Mouse (Mus musculus): ENCODE measurements at regions not wholly inside any gene's neighbourhood (a gene's known extent, or its start where the extent isn't known, plus 50 kb on each side); places are given as distances from the start of the nearest gene placed in this dataset.
"Not testable (repeated sequence)": the region's sequence is repeated elsewhere in the genome, so short reads cannot be mapped to it uniquely, and the experiment has no call there.

DNA sequence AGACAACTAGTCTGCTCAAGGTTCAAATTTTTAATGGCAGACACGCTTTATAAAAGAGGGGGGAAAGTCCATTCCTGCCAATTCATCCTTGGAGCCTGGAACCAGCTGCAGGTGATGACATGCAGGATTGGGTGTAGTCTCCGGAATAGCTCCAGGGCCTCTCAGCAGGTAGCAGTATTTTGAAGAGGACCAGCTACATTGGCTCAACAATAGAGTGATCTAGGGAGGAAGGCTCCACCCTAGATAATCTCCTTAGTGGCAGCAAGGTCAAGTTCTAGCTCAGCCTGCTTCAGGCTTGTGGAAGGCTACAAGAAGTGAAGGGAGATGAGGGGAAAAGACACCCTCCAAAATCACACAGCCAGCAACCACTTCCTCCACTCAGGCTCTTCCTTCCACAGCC lies 1405.1 kb downstream of the 4930444P10Rik start:
- not testable (repeated sequence) for DNase-seq

DNA sequence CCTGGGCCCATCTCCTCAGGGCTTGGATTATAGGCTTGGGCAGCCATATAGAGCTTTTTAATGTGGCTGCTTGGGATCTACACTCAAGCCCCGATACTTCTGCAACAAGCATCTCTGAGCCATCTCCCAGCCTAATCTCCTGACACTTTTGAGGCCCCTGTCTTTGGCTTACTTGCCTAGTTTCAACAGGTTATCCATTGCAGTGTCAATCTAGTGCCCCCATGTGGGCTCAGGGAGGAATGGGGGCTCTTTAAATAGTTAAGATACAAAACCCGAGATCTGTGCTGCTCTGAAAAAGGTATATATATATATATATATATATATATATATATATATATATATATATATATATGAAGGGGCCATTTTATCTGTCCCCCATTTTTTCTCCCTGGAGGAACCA lies 1407.0 kb downstream of the 4930444P10Rik start:
- DNase-seq: no peak

DNA sequence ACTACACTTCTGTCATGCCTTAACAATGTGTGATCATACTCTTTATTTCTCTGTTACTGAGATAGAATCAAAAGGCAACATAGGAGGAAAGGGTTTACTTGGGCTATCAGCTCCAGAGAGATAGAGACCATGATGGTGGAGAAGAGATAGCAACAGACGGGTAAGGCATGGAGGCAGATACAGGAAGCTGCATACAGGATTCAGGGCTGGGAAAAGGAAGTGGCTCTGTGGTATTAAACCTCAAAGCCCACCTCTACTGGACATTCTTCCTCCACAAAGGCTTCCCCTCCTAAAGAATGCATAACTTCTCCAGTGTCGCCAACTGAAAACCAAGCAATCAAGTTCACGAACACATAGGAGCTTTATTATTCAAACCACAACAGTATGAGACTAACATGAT lies 1412.7 kb downstream of the 4930444P10Rik start:
- DNase-seq: no peak

DNA sequence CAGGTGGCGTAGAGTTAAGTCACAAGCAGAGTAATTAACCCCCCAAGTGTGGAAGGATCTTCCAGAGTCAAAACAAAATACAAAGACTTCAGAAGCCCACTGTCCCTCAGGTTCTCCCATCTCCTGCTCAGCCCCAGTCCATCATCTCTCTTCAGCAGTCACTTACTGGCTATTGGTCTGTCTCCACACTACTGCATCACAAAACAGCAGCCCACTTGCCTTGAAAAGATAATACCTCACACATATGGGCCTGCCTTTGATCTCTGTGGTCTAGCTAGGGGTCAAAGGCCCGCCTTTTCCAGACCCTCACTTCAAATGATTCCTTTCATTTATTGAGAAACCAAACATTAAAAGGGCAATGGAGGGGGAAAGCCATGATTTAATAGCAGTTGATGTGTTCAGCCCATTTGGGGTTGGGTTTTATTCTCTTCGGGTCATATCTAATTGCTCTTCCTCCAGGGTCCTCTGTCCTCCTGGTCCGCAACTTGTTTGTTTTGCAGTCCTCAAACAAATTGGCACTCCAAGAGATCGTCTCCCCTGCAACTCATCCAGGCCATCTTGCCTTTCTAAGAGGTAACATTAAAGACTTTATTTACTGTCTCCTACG lies 1420.6 kb downstream of the 4930444P10Rik start:
- DNase-seq: no peak

DNA sequence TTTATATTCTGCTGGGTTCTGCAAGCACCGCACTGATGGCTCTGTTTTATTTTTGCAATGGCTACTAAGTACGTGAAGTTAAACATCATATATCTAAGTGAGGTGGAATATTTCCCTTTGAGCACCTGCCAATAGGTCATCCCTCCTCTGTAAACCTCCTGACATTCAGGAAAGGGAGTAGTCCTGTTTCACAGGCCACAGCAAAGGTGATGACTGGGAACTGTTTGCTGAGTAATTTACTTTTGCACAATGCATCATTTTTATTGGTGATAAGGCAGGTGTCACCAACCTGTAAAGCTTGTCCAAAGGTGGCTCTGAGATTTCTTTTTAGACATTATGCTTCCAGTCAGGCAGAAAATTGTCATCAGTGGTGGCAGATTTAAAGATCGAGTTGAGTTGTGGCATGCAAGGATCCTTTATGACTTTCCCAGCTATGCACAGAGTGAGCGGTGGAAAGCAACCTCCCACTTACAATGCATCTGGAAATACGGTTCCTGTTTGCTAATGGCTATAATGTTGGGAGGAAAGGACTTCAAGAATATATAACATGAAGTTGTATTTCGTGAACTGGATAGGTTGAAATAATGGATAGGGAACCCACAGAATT lies 1430.3 kb downstream of the 4930444P10Rik start:
- no peak for DNase-seq

DNA sequence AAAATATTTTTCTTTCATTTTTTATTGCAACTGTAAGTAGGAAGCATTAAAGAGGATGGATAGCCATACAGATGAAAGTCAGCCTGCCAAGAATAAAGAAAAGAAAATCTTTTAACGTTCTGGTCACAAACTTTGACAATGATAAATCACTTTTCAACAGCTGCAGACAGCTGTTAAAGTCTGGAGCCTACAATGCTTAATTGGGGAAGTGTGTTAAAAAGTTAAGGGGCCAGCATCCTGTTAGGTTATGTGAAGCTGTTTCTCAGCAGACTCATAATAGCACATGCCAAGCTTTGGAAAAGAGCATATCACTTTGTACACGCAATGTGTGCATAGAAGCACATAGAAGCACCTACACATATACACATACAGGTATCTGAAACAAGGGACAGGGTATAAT lies 1431.3 kb downstream of the 4930444P10Rik start:
- peak; percentile 35 for DNase-seq

DNA sequence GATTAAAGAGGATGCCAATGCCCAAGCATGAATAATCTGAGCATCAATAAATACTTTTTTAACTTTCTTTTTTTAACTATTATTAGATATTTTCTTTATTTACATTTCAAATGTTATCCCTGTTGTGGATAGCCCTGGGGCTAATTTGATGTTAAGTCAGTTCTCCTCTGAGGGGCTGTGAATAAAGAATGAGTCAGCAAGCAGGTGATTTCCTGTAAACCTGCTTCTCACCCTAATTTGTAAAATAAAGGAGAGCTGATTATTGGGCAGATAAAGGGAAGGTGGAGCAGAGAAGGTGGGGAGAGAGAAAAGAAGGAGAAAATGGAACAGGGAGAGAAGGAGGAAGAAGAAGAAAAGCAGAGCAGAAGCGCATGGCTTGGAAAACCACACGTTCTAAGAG lies 1442.8 kb downstream of the 4930444P10Rik start:
- DNase-seq: no peak

DNA sequence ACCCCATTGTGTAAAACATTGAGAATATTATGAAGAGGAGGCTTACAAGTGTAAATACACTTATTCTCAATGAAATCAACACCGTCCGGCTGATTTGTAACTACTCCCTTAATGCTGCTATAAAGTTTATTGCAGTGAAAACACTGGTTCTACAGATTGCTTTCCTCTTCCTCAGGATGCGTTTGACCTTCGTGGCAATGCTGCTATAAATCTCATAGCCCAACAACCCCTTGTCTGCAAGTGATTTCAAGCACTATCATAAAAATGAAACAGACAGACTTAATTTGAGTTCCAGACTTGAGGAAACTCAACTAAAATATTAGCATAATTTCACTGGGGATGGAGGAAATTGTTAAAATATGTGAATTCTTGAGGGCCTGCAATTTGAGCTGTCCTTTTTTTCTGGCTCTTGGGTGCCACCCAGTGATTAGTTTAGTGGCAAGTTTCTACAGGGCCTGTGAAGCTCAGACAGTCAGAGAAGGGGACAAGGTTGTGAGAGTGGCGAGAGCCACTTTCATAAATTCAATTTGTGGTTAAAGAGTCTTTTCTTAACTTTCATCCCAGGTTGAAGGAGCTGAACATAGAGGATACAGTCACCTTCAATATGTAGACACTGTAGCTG lies 1457.4 kb downstream of the 4930444P10Rik start:
- peak; percentile 21 for DNase-seq

DNA sequence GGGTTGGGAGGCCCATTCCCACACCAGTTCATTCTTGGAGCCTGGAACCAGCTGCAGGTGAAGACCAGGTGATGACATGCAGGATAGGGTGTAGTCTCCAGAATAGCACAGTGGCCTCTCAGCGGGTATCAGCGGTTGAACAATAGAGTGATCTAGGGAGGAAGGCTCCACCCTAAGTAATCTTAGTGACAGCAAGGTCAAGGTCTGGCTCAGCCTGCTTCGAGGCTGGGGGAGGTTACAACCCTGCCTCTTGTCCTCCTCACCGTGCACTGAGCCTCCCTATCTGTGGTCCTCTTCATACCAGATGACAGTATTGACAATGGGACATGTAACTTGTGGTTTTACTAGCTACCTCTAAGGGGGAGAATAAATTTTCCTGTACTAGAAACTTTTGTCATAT lies 1461.1 kb downstream of the 4930444P10Rik start:
- no peak for DNase-seq

DNA sequence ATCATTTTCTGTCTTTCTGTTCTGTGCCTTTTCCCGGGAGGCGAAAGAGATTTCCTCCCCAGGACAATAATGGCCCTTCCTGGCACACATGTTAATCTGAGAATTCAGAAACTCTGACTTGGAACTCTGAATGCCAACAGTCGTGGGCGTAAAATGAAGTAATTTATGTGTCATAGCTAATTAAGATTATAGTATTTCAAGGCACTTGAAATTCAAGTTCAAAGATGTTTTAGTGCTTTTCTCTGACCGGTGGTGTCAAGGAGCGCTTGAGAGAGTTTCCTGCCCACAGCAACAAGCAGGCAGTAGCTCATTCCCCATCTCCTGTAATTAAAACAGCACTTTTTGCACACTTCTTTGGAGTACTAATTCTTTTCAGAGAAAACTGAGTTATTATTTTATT lies 1465.9 kb downstream of the 4930444P10Rik start:
- DNase-seq: no peak

DNA sequence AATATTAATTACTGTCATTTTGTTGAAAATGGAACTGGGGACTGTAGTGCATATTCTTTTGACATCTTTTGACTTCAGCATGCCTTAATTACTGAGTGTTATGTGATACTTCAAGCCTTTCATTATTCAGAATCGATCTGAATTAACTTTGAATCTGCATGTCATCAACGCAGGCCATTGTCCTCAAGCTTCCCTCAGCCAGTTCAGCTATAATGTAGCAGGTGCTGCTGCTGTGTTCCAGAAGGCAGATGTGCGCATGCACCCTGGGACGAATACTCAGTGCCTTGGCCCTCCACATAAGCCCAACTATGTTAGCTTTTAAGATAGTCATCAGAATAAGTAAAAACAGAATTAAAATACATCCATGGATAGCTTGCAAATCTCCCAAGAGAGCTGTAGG lies 1466.4 kb downstream of the 4930444P10Rik start:
- no peak for DNase-seq

DNA sequence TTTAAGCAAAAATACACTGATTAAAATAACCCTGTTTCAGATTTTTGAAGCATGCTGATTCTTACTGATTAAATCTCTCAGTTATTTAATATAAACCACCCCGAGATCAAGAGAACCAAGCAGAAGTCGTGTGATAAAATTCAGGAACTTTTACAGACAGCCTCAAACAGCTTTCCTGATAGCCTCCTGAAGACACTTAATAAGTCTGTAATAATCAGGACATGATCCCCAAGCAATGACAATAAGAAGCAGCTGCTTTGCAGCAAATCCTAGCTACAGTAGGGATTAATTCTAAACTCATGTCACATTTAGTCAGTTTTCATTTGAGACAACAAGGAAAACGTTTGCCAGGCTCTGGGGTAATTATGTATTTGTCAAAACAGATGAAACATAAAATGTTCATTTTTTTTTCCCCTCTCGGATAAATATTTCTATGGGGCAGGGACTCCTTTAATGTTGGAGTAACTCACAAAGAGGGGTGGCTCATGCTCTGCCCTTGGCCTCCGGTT lies 1472.1 kb downstream of the 4930444P10Rik start:
- no peak for DNase-seq

DNA sequence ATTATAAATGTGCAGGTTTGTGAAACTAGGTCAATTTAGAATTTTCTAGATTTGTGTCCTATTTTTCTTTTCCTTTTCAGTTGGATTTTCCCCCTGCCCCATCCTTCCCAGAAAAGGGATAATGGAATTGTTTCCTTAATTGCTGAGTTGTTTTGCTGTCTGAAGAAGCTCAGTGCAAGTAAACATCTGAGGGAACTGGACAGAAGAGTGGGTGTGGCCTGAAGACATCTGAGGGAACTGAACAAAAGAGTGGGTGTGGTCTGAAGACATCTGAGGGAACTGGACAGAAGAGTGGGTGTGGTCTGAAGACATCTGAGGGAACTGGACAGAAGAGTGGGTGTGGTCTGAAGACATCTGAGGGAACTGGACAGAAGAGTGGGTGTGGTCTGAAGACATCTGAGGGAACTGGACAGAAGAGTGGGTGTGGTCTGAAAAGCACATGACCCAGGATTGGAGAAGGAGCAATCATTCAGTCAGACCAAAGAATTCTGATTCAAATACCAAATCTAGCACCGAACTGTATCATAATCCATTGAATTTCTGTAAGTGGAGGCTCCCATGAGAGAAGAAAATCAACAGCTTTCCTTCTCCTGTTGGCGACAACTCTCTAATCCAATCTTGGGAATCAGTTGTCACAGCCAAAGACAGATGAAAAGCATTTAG lies 1479.8 kb downstream of the 4930444P10Rik start:
- DNase-seq: no peak

DNA sequence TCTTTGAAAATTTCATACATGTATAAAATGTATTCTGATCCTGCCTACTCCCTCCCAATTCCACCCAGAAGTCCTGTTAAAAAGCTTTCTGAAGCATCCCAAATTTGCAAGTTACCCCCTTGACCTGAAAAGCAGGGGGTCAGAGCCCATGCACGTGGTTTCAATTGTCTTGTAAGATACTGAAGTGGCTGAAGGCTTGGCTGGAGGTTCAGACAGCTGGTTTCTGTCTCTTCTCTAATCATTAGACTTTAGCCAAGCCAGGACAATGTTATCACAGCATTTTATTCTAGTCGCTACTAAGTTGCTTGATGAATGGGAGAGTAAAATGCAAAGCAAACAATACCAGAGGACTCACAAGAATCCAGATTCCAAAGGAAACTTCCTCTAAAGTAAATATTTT lies 1484.1 kb downstream of the 4930444P10Rik start:
- DNase-seq: peak; percentile 16

DNA sequence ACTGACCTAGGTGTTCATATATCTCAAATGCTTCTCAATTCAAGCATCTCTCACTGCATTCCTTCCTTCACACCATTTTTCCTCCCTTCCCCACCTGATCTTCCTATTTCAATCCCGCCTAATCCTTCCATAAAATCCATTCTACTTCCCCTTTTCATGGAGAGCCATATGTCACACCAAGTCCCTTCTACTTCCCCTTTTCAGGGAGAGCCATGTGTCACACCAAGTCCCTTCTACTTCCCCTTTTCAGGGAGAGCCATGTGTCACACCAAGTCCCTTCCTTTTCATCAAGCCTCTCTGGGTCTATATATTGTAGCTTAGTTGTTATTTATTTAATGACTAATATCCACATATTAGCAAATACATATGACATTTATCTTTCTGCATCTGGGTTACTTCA lies 1497.2 kb downstream of the 4930444P10Rik start:
- DNase-seq: no peak

DNA sequence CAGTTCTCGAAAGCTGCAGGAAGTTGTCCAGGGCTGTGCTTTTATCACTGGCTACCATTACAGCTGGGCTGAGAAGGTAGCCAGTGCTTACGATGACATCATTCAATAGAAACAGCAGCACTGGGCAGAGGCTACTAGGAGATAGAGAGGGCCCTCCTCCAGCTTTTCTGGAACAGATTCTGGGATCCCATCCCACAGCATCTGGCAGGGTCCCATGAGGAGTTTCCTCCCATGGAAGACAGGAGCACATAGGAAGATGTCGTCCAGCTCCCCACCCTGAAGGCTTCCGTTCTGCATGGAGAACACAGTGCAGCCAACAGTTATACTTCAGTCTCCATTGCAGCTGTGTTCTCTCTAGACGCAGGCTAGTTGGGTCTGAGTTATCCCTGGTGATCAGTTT lies 1503.2 kb downstream of the 4930444P10Rik start:
- DNase-seq: no peak

DNA sequence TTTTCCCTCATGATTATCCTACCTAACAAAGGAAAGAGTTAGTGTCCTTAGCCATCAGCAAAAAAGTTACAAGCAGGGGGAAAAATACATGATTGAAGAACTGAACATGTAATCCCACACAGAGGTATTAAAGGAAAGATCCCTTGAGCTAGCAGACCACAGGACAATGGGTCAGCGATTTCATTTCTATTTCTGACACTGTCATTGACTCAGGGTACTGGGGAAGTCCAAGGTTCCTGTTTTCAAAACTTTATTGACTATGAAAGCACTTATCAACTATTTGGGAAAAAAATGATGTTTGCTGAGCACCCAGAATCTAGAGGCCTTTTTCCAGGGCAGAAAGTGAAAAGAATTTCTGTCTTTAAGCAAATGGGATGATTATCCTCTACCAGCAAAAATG lies 1513.7 kb downstream of the 4930444P10Rik start:
- no peak for DNase-seq

DNA sequence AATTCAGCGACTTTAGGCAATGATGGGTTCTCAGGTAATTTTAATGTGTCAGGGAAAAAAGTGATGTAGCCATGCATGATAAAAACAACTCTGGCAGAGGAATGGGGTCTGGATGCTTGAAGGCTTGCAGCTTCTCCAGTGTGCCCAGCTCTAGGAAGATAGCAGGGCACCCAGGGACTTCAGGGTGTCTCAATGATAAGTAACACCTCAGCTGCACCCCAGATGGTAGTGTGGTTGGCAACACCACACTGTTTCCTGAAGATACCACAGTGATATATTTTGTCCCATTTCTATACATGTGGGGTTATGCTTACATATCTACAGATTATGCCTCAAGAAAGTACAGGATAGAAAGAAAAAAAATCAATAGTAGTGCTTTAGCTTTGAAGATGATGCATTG lies 1516.9 kb downstream of the 4930444P10Rik start:
- no peak for DNase-seq

DNA sequence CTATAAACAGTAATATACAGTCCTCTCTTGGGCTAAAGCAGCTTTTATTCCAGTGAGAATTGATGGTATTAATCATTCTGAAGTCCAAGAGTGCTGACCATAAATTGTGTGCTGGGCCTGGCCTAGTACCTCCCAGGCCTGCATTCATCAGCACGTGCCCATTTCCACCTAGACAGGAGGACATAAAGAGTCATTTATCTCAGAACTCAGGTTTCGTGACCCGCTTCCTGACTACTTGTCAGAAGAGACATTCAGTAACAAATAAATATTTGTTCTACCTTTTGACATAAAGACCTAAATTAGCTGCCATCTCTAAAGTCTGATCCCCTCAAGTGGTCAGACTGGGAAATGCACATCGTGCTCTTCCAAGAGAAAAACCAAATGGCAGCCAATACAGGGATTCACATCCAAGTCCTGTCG lies 1522.6 kb downstream of the 4930444P10Rik start:
- DNase-seq: no peak

DNA sequence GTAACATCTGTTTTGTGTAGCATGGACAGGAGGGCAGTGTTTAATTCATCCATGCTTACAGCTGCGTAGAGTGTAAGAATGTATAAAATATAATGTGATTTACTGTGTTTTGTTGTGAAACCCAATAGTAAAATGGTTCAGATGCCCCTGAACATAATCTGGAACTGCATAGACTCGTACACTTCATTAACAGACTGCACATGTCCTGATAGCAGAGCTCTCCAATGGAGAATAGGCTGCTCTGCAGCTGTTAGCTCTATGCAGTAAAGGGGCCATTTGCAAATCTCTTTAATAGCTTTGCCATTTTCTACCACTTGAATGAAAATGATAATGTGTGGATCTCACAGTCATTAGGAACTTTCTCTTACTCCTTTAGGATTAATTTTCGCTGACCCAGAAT lies 1523.0 kb downstream of the 4930444P10Rik start:
- DNase-seq: no peak

DNA sequence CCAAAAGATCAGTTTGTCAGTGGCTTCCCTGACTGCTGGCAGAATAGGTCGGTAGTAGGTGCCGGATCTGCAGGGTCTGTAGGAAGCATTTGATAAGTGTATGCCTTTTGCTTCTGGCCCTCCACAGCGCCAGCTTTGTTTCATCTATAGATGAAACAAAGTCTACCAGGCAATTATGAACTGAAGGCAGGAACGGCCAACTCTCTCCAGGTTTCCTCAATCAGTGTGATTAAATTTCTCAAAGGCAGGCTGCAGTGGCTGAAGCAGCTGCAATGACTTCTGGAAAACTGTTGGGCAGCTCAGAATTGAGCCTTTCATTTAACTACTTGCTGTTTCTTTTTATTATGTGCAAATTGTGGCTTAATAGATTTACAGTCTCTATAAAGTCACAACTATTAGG lies 1526.1 kb downstream of the 4930444P10Rik start:
- no peak for DNase-seq

DNA sequence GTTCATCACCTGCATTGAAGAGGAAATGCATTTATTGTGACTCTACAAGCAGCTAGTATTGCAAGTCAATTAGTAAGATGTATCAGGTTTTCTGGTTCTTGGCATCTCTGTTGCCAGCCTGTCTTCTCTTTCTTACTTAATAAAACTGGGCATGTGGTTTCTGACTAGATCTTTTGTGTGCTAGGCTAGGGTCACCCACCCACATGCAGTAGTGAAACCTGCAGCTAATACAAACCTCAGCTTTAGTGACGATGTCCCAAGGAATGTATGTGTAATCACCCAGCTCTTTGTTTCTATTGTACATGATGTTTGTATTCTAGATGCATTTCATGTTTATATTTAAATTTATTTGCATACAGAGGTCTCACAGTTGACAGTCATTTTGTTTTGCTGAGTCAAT lies 1526.7 kb downstream of the 4930444P10Rik start:
- DNase-seq: no peak

All from lung, postnatal 14 days (tissue).